Mouse (Mus musculus) WW6 (cell line): ENCODE data around the gene Obp1b.
"Not testable (repeated sequence)": the region's sequence is repeated elsewhere in the genome, so short reads cannot be mapped to it uniquely, and the experiment has no call there.

Source experiments
- DNase-seq: peaks from one replicate; pipeline ENCODE4 v3.0.0-alpha.2; 2013; ENCODE audit warnings: low read depth, low spot score

The Obp1b gene

GRCm38 (mm10) chrX:78186477-78186876 lies at the start of gene Obp1b:
Gene Obp1b (plus strand): TSS chrX:78186777.
- not testable (repeated sequence) for DNase-seq

GRCm38 (mm10) chrX:78202220-78202619 lies 15.6 kb downstream of the Obp1b start:
- not testable (repeated sequence) for DNase-seq

DNA sequence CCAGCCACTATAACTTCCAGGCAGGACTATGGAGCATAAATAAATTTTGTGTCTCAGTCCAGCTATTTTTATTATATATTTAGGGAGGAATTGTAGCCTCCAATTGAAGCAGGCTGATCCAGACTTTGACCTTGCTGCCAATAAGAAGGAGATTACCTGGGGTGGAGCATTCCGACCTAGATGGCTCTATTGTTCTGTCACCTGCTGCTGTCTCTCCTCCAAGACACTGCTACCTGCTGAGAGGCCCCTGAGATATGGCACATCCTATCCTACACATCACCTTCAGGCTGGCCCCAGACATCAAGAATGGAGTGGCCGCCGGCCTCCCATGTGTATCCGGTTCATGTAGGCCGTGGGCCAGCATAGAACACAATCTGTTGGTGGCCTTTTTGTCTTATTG lies 16.3 kb downstream of the Obp1b start:
- no peak for DNase-seq
